Mouse (Mus musculus) hindbrain, embryonic 11.5 days (tissue): ENCODE results near the gene Camta2. TPM values are rescaled to one million over a fixed set of nuclear protein-coding genes. Genes with fewer than 3 reads are reported as not detected.

Experiments used
- ATAC-seq: fragments of 200-750 bp; cut with Nextera tagmentation; 2 replicates; pipeline ENCODE4 v1.8.0; 2017; ENCODE audit warnings: mild to moderate bottlenecking, moderate TSS enrichment, moderate library complexity; ENCODE audit not compliant: low FRiP score
- DNase-seq: peaks from one replicate; pipeline ENCODE4 v3.0.0-alpha.2; 2015; ENCODE audit warnings: low spot score
- H3K27ac ChIP-seq: fragments of 300-500 bp; sonication (generic); 2 replicates; pipeline ENCODE4 v1.5.1; 2014; ENCODE audit warnings: mild to moderate bottlenecking, low read depth, low read length
- H3K27me3 ChIP-seq: fragments of 300-500 bp; sonication (generic); 2 replicates; pipeline ENCODE4 v1.6.1; 2014; ENCODE audit warnings: mild to moderate bottlenecking, low read length, moderate library complexity, mixed read lengths; ENCODE audit not compliant: control insufficient read depth, insufficient read depth
- H3K36me3 ChIP-seq: fragments of 300-500 bp; sonication (generic); 2 replicates; pipeline ENCODE4 v1.6.1; 2014; ENCODE audit warnings: mild to moderate bottlenecking, low read length, moderate library complexity, mixed read lengths; ENCODE audit not compliant: control insufficient read depth, insufficient read depth
- H3K4me1 ChIP-seq: fragments of 300-500 bp; sonication (generic); replicated peaks from 2 replicates; pipeline ENCODE4 v1.6.1; 2014; ENCODE audit warnings: low read length, mixed read lengths; ENCODE audit not compliant: control insufficient read depth, insufficient read depth
- H3K4me2 ChIP-seq: fragments of 300-500 bp; sonication (generic); replicated peaks from 2 replicates; pipeline ENCODE4 v1.6.1; 2014; ENCODE audit warnings: mild to moderate bottlenecking, low read depth, low read length
- H3K4me3 ChIP-seq: fragments of 300-500 bp; sonication (generic); 2 replicates; pipeline ENCODE4 v1.5.1; 2014; ENCODE audit warnings: low read depth, low read length
- H3K9ac ChIP-seq: fragments of 300-500 bp; sonication (generic); 2 replicates; pipeline ENCODE4 v1.6.1; 2014; ENCODE audit warnings: low read depth, low read length
- H3K9me3 ChIP-seq: fragments of 300-500 bp; sonication (generic); 2 replicates; pipeline ENCODE4 v1.6.1; 2016; ENCODE audit warnings: low read length; ENCODE audit not compliant: control insufficient read depth
- WGBS: fragments of 180-500 bp; shearing (Covaris S2); extraction: QIAGEN DNeasy Blood & Tissue Kit; methylation state at CpG from one replicate; pipeline ENCODE4 v1.1.7; 2014; 5-methylcytosine and 5-hydroxymethylcytosine counted together
- polyA plus RNA-seq: library from polyadenylated mRNA; unstranded; fragments of >200 nt; fragmentation: Nextera tagmentation; extraction: Ambion mirVana; gene quantifications from 2 replicates; pipeline ENCODE4 v1.2.1, GENCODE M21; 2014

Gene Camta2
- polyA plus RNA-seq, 1 experiment from 2014 or later = 9.2 TPM

GRCm38 (mm10) chr11:70645461-70646258 is 42.2 kb downstream of the Camta2 start:
- H3K4me1 ChIP-seq = peaks cover 10% of the 10 kb centered on the region
- no peak for ATAC-seq
- H3K9me3 ChIP-seq = no peaks in the 10 kb centered on the region
- DNase-seq = no peak
- H3K9ac ChIP-seq = peak overlapping the region; percentile 79
- H3K27ac ChIP-seq = no peak overlapping the region
- H3K4me2 ChIP-seq = peak overlapping the region; percentile 75
- H3K4me3 ChIP-seq = peak overlapping the region; percentile 69
- 95% methylated on average over 12 of the region's 12 CpGs for WGBS
- H3K36me3 ChIP-seq = 0 out of 2 replicates have a peak, but pooled peaks cover 6% of the 10 kb centered on the region
- no peaks in the 10 kb centered on the region for H3K27me3 ChIP-seq

- H3K36me3 ChIP-seq = 0 out of 2 replicates have a peak, but pooled peaks cover 3% of the 10 kb centered on the region
- no peak overlapping the region for H3K4me3 ChIP-seq
- ATAC-seq (no peak), DNase-seq (no peak)
- 94% methylated on average over 8 of the region's 8 CpGs for WGBS
- no peaks in the 10 kb centered on the region for H3K9me3 ChIP-seq
- H3K9ac ChIP-seq = no peak overlapping the region
- peaks cover 10% of the 10 kb centered on the region for H3K4me1 ChIP-seq
- H3K27ac ChIP-seq = no peak overlapping the region
- H3K4me2 ChIP-seq = no peak overlapping the region
- H3K27me3 ChIP-seq = no peaks in the 10 kb centered on the region
Measured at GRCm38 (mm10) chr11:70644564-70645103, 43.3 kb downstream of the Camta2 start.

GRCm38 (mm10) chr11:70643051-70643450 is 44.9 kb downstream of the Camta2 start:
- 92% methylated on average over 6 of the region's 6 CpGs for WGBS
- H3K9ac ChIP-seq = no peak overlapping the region
- ATAC-seq = no peak

GRCm38 (mm10) chr11:70641241-70641640 is 46.7 kb downstream of the Camta2 start:
- ATAC-seq = no peak
- WGBS = 83% methylated on average over 7 of the region's 7 CpGs

More at GRCm38 (mm10) chr11:70643051-70643450, 44.9 kb downstream of the Camta2 start:
- Histone ChIP-seq H3K27ac (no peak overlapping the region), H3K4me3 (no peak overlapping the region), H3K4me2 (no peak overlapping the region), H3K9me3 (no peaks in the 10 kb centered on the region), H3K36me3 (no peaks in the 10 kb centered on the region), H3K4me1 (peaks cover 5% of the 10 kb centered on the region), H3K27me3 (no peaks in the 10 kb centered on the region)
- DNase-seq = no peak

GRCm38 (mm10) chr11:70639976-70640375 is 47.9 kb downstream of the Camta2 start:
- Histone ChIP-seq H3K27me3 (no peaks in the 10 kb centered on the region), H3K9me3 (no peaks in the 10 kb centered on the region), H3K4me2 (no peak overlapping the region), H3K27ac (no peak overlapping the region), H3K36me3 (no peaks in the 10 kb centered on the region), H3K9ac (no peak overlapping the region), H3K4me1 (no peaks in the 10 kb centered on the region), H3K4me3 (no peak overlapping the region)
- DNase-seq = no peak
- 85% methylated on average over 8 of the region's 8 CpGs for WGBS
- ATAC-seq = no peak

More at GRCm38 (mm10) chr11:70641241-70641640, 46.7 kb downstream of the Camta2 start:
- H3K36me3 ChIP-seq = no peaks in the 10 kb centered on the region
- no peaks in the 10 kb centered on the region for H3K9me3 ChIP-seq
- no peaks in the 10 kb centered on the region for H3K27me3 ChIP-seq
- no peak overlapping the region for H3K27ac ChIP-seq
- peaks cover 5% of the 10 kb centered on the region; the same call in 1 of the 2 replicates for H3K4me1 ChIP-seq
- H3K9ac ChIP-seq = no peak overlapping the region
- H3K4me2 ChIP-seq = no peak overlapping the region
- H3K4me3 ChIP-seq = no peak overlapping the region
- DNase-seq = no peak

- Histone ChIP-seq H3K9ac (no peak within 1 kb of the TSS), H3K4me3 (no peak within 1 kb of the TSS), H3K4me1 (no peaks in the 10 kb centered on the region), H3K27me3 (no peaks in the 10 kb centered on the region), H3K9me3 (no peaks in the 10 kb centered on the region), H3K27ac (no peak within 1 kb of the TSS), H3K4me2 (no peak within 1 kb of the TSS), H3K36me3 (no peaks in the 10 kb centered on the region)
- WGBS = 51% methylated on average over 5 of the region's 5 CpGs
- DNase-seq = no peak
- no peak for ATAC-seq
Measured at GRCm38 (mm10) chr11:70638714-70639278, 49.1 kb downstream of the Camta2 start, which contains the start of gene Gp1ba. TSS of gene Gp1ba (plus strand) at chr11:70639122.

- Histone ChIP-seq H3K27ac (no peak overlapping the region), H3K4me1 (no peaks in the 10 kb centered on the region), H3K27me3 (no peaks in the 10 kb centered on the region), H3K9me3 (no peaks in the 10 kb centered on the region), H3K4me3 (no peak overlapping the region), H3K9ac (no peak overlapping the region), H3K4me2 (no peak overlapping the region), H3K36me3 (no peaks in the 10 kb centered on the region)
- ATAC-seq (no peak), DNase-seq (no peak)
- 89% methylated on average over 1 of the region's 1 CpGs for WGBS
Measured at GRCm38 (mm10) chr11:70638293-70638692, 49.6 kb downstream of the Camta2 start.

GRCm38 (mm10) chr11:70637764-70638163 is 50.1 kb downstream of the Camta2 start:
- H3K27ac ChIP-seq = no peak overlapping the region
- DNase-seq (no peak), ATAC-seq (no peak)
- no peaks in the 10 kb centered on the region for H3K36me3 ChIP-seq
- no peak overlapping the region for H3K9ac ChIP-seq
- H3K4me3 ChIP-seq = no peak overlapping the region
- no peaks in the 10 kb centered on the region for H3K4me1 ChIP-seq
- H3K4me2 ChIP-seq = no peak overlapping the region
- H3K9me3 ChIP-seq = no peaks in the 10 kb centered on the region
- H3K27me3 ChIP-seq = no peaks in the 10 kb centered on the region
- 93% methylated on average over 1 of the region's 1 CpGs for WGBS
